In genomic region chr3:100474950-100475472, GRCm38 (mm10) we compare ENCODE assay signal across 18 mouse cellular contexts. TPM values are rescaled to one million over a fixed set of nuclear protein-coding genes. Genes with fewer than 3 reads are reported as not detected.
DNase-seq lines count a peak whose midpoint lies in the region; ATAC-seq lines count a peak whose summit lies in the region.
"Had no signal": no experiment of that assay in that cellular context is flagged by ENCODE, and none has a peak within 500 bp of the region (broad histone marks: within the 10 kb centered on the region; RNA-seq: fewer than 3 reads in every experiment).

No protein-coding gene starts in this region.

- no peaks in the 10 kb centered on the region for H3K9me3 ChIP-seq in embryonic facial prominence, embryonic 11.5 days (replicated peaks; ENCODE audit: control insufficient read depth, low read length)
- no peaks in the 10 kb centered on the region for H3K9me3 ChIP-seq in embryonic facial prominence, embryonic 10.5 days
- no peaks in the 10 kb centered on the region for H3K9me3 ChIP-seq in neural tube, embryonic 13.5 days
- H3K9me3 ChIP-seq in heart, embryonic 12.5 days (replicated peaks) = no peaks in the 10 kb centered on the region
- H3K9me3 ChIP-seq: hindbrain, embryonic 15.5 days; limb, embryonic 12.5 days had no signal

- no peak overlapping the region for H3K27ac ChIP-seq in embryonic facial prominence, embryonic 11.5 days (replicated peaks; ENCODE audit: low read depth, low read length)
- no peak overlapping the region for H3K27ac ChIP-seq in embryonic facial prominence, embryonic 10.5 days (replicated peaks)
- 0 out of 2 replicates have a peak overlapping the region, but pooled peaks have one; percentile 28 for H3K27ac ChIP-seq in neural tube, embryonic 13.5 days (replicated peaks)
- H3K27ac ChIP-seq in heart, embryonic 12.5 days (ENCODE audit: poor library complexity, severe bottlenecking) = no peak overlapping the region
- H3K27ac ChIP-seq: hindbrain, embryonic 15.5 days; left cerebral cortex, adult 2 months; limb, embryonic 12.5 days had no signal

- no peak overlapping the region for H3K9ac ChIP-seq in embryonic facial prominence, embryonic 11.5 days (replicated peaks; ENCODE audit: low read length)
- no peak overlapping the region for H3K9ac ChIP-seq in neural tube, embryonic 13.5 days
- no peak overlapping the region for H3K9ac ChIP-seq in heart, embryonic 12.5 days
- H3K9ac ChIP-seq: forebrain, postnatal 0 days; hindbrain, embryonic 15.5 days; limb, embryonic 12.5 days; liver, postnatal 0 days had no signal

- 0 out of 2 replicates have a peak, but pooled peaks have one; percentile 56 for ATAC-seq in embryonic facial prominence, embryonic 11.5 days (replicated peaks; ENCODE audit: insufficient number of reproducible peaks, low FRiP score, low TSS enrichment, low read depth)
- ATAC-seq in inflammation-experienced regulatory T-cells, adult 6 months = peak; percentile 67
- ATAC-seq in neural tube, embryonic 13.5 days (ENCODE audit: low read depth) = peak; percentile 65
- ATAC-seq in heart, embryonic 12.5 days (ENCODE audit: insufficient number of reproducible peaks, low FRiP score) = no peak
- ATAC-seq: forebrain, postnatal 0 days; liver, postnatal 0 days had no signal

- no peak overlapping the region for H3K4me2 ChIP-seq in embryonic facial prominence, embryonic 11.5 days (ENCODE audit: low read depth, low read length)
- no peak overlapping the region for H3K4me2 ChIP-seq in neural tube, embryonic 13.5 days
- H3K4me2 ChIP-seq in heart, embryonic 12.5 days = no peak overlapping the region
- H3K4me2 ChIP-seq: hindbrain, embryonic 15.5 days; limb, embryonic 12.5 days had no signal

- H3K27me3 ChIP-seq in embryonic facial prominence, embryonic 11.5 days (ENCODE audit: control insufficient read depth, insufficient read depth, low read length) = no peaks in the 10 kb centered on the region
- no peaks in the 10 kb centered on the region for H3K27me3 ChIP-seq in embryonic facial prominence, embryonic 10.5 days (replicated peaks; ENCODE audit: low read depth, poor library complexity, severe bottlenecking)
- 0 out of 2 replicates have a peak, but pooled peaks cover 4% of the 10 kb centered on the region for H3K27me3 ChIP-seq in neural tube, embryonic 13.5 days
- no peaks in the 10 kb centered on the region for H3K27me3 ChIP-seq in heart, embryonic 12.5 days (replicated peaks)
- H3K27me3 ChIP-seq: hindbrain, embryonic 15.5 days had no signal

- H3K4me1 ChIP-seq in embryonic facial prominence, embryonic 11.5 days (ENCODE audit: control insufficient read depth, insufficient read depth, low read length) = no peaks in the 10 kb centered on the region
- H3K4me1 ChIP-seq in embryonic facial prominence, embryonic 10.5 days = peaks cover 11% of the 10 kb centered on the region
- peaks cover 13% of the 10 kb centered on the region for H3K4me1 ChIP-seq in neural tube, embryonic 13.5 days (replicated peaks)
- H3K4me1 ChIP-seq in heart, embryonic 12.5 days (replicated peaks) = no peaks in the 10 kb centered on the region

- 58% methylated on average over 8 of the region's 8 CpGs for WGBS in embryonic facial prominence, embryonic 11.5 days
- 57% methylated on average over 8 of the region's 8 CpGs for WGBS in embryonic facial prominence, embryonic 10.5 days
- WGBS in neural tube, embryonic 13.5 days = 17% methylated on average over 8 of the region's 8 CpGs
- WGBS in heart, embryonic 12.5 days = 58% methylated on average over 7 of the region's 8 CpGs

- DNase-seq in embryonic facial prominence, embryonic 11.5 days (ENCODE audit: low spot score) = no peak
- no peak for DNase-seq in embryonic facial prominence, embryonic 10.5 days (ENCODE audit: low spot score)
- peak; percentile 67 for DNase-seq in retina, postnatal 1 day
- DNase-seq in retina, embryonic 14.5 days (ENCODE audit: low spot score) = no peak
- no peak for DNase-seq in adrenal gland, postnatal 25 days
- DNase-seq: cerebellum, adult 8-10 months; forebrain, postnatal 0 days; gastrocnemius, postnatal 25 days; kidney, adult 8-10 months; liver, postnatal 0 days; right cerebral cortex, postnatal 25 days had no signal

- H3K4me3 ChIP-seq in embryonic facial prominence, embryonic 11.5 days (ENCODE audit: low read depth, low read length) = no peak overlapping the region
- H3K4me3 ChIP-seq in embryonic facial prominence, embryonic 10.5 days = no peak overlapping the region
- no peak overlapping the region for H3K4me3 ChIP-seq in neural tube, embryonic 13.5 days
- H3K4me3 ChIP-seq in heart, embryonic 12.5 days = no peak overlapping the region
- H3K4me3 ChIP-seq: erythroblast, embryonic 14.5 days; hindbrain, embryonic 15.5 days; left cerebral cortex, adult 2 months; limb, embryonic 12.5 days had no signal

- H3K36me3 ChIP-seq in embryonic facial prominence, embryonic 11.5 days (replicated peaks; ENCODE audit: control insufficient read depth, insufficient read depth, low read depth, low read length) = no peaks in the 10 kb centered on the region
- no peaks in the 10 kb centered on the region for H3K36me3 ChIP-seq in embryonic facial prominence, embryonic 10.5 days (replicated peaks)
- no peaks in the 10 kb centered on the region for H3K36me3 ChIP-seq in neural tube, embryonic 13.5 days
- no peaks in the 10 kb centered on the region for H3K36me3 ChIP-seq in heart, embryonic 12.5 days
- H3K36me3 ChIP-seq: hindbrain, embryonic 15.5 days; limb, embryonic 12.5 days had no signal

RNA-seq across cellular contexts. Expression of gene Tent5c, which starts 14.1 kb away (rescaled TPM):
- polyA plus RNA-seq in embryonic facial prominence, embryonic 11.5 days (2014; fragmentation: Nextera tagmentation; extraction: Ambion mirVana) = 2.9 and 3.5 TPM in 2 replicates
- 1.2 and 1.7 TPM in 2 replicates for polyA plus RNA-seq in embryonic facial prominence, embryonic 10.5 days (2016; fragmentation: Nextera tagmentation; extraction: Ambion mirVana)
- 10 to 100 TPM; 17.9 to 43.9 (median 38.3) TPM for polyA plus RNA-seq in inflammation-experienced regulatory T-cells, adult 6 months (2017; shearing (Covaris generic))
- 2.7 and 2.9 TPM in 2 replicates for polyA plus RNA-seq in neural tube, embryonic 13.5 days (2015; fragmentation: Nextera tagmentation; extraction: Ambion mirVana)
- polyA plus RNA-seq in heart, embryonic 12.5 days (2016; fragmentation: Nextera tagmentation; extraction: Ambion mirVana) = 24.8 and 27.8 TPM in 2 replicates
- total RNA-seq in adrenal gland, postnatal 25 days (2021) = 6.7 and 6.8 TPM in 2 replicates
